Mouse (Mus musculus): ENCODE results near the gene Dnm3. TPM values are rescaled to one million over a fixed set of nuclear protein-coding genes. Genes with fewer than 3 reads are reported as not detected.
"Not testable (repeated sequence)": the region's sequence is repeated elsewhere in the genome, so short reads cannot be mapped to it uniquely, and the experiment has no call there.

The Dnm3 gene
- total RNA-seq, 2 experiments from 2014 or later, result 89.8 to 106 TPM

- DNase-seq (ENCODE audit: low spot score in 2 of 2), result no peak
- intact Hi-C loops (cut with DNase I), result no loop called here
Observed at GRCm38 (mm10) chr1:162444805-162445204, 33.0 kb downstream of the Dnm3 start.

DNA sequence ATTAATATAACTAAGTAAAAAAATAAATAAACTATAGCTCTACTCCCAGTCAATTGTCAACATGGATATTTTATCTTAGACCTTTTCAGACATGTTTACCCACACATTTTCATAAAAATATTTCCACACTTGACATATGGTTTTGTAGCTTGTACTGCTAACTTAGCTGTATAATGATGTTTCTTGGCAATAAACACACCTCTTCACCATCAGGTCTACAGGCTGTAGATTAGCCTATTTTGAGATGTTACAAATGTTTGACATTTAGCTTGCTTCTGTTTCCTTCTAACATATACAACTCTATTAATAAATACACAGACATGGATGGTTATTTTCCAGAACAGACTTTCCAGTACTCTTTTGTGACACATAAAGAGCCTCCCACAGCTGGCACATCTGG, 38.3 kb downstream of the Dnm3 start:
- no peak for DNase-seq (ENCODE audit: low spot score in 2 of 2)
- intact Hi-C loops (cut with DNase I), result no loop called here

GRCm38 (mm10) chr1:162436672-162437071, 41.2 kb downstream of the Dnm3 start:
- DNase-seq (ENCODE audit: low spot score in 2 of 2), result no peak
- intact Hi-C loops (cut with DNase I), result no loop called here

DNA sequence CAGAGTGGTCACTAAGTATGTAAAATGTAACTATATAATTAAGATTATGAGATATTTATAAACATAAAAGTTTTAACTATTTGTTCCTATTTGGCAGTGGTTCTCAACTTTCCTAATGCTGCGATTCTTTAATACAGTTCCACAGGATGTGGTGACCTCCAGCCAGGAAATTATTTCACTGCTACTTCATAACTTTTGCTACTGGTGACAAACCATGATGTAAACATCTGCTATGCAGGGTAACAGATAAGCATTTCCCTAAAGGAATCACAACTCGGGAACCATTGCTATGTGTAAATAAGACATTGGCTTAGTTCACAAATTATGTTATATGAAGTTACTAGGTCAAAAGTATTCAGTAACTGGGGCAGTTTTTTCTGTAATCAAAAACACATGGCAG, 48.9 kb downstream of the Dnm3 start:
- DNase-seq (ENCODE audit: low spot score in 2 of 2), result no peak
- intact Hi-C loops (cut with DNase I), result no loop called here

DNA sequence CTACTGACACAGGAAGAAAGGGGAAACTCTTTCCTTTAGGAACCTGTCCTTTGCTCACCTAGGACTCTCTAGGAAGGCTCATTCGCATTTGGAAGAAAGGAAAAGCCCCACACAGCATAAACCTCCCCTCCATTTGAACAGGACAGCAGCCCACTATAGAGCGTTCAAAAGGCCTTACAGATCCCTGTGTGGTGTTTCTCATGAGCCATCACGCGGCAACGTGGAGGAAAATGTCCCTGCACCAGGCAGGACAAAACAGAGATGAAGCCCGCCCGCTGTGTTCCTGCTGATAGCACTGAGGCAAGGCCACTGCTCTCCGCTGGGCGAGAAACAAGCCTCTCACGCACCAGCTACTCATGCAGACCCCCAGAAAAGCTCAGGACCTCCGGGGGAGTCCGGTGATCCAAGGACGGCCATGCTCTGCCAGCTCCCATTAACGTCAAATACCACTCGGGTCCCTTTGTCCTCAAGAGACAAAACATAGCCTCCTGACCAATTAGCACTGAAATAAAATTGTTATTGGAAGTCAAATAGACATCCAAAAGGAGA, 51.8 kb downstream of the Dnm3 start:
- intact Hi-C loops (cut with DNase I), result no loop called here
- no peak for DNase-seq (ENCODE audit: low spot score in 2 of 2)

DNA sequence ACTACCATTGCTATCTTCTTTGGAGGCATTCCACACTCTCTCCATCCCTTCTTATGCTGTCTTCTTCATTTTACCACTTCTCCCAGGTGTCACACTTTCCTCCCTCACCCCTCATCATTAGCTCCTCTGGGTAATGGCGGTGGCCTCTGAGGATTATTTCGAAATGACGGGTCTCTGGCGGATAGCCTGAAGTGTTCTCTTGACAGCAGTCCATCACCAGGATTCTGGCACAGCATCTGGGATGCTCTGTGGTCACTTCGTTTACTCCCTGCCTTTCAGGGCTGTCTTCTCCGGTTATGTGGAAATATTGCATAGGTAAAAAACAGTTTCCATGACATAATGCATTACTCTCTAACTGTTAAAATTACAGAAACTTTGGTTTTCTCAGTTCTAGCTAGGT, 55.0 kb downstream of the Dnm3 start:
- intact Hi-C loops (cut with DNase I), result no loop called here
- DNase-seq (ENCODE audit: low spot score in 2 of 2), result no peak

- intact Hi-C loops (cut with DNase I), result no loop called here
- no peak for DNase-seq (ENCODE audit: low spot score in 2 of 2)
Observed at GRCm38 (mm10) chr1:162413791-162414190, 64.0 kb downstream of the Dnm3 start.

DNA sequence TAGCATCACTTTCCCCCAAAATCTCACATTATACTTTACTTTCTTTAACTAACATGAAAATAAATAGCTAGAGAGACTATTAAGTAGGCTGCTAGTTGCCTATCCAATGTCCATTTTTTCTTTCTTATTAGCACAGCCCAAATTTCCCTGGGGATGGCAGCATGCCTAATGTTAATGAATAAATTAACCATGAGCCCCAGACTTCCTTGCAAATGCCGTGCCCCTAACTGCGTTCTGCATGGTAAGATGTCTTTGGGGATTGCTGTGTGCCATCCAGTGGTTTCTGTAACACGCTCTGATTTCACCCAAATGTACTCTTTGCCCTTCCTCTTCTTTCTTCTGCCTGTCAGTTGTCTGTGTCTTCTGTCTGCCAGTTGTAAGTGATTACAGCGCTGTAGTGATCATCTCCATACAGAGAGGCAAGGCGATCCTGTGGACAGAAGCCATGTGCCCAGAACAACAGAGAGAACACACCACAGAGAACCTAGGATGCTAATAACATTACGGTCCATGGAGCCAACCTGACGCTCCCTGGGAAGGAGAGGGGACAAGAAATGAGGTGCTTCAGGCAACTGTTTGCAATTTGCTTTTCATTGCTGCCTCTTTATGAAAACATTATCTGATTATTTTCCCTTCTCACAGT, 64.9 kb downstream of the Dnm3 start:
- intact Hi-C loops (cut with DNase I), result no loop called here
- DNase-seq (ENCODE audit: low spot score in 2 of 2), result no peak

DNA sequence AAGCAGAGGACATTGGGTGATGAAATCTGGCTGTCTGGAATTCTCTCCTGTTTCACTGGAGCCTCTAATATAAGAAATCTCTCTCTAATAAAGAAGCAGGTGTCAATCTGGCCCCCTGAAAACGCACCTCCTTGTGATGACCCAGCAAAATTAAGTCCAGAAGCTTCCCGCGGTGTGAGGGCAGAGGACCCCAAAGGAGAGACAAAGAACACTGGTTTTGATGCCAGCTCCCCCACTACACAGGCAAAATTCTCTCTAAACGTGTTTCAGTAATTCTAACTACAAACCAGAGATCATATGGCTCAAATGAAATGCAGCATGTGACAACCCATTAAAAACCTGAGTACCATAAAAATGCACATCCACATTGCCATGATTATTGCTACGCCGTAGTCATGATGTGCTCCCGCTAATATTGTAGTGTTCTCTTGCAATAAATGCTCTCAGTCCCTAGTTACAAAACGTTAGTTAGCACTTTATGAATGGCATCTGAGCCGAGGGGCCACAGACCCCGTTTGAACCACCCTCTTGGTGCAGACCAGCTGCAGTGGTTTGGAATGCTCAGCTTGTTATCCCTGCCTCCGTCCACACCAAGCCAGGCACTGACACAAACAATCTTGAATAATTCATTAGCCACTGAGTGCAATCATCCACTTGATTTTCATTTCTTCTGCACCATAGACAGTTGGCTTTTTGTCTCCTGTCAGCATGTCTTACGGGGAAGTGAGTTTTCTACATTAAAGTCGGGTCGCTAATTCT, 67.4 kb downstream of the Dnm3 start:
- DNase-seq (ENCODE audit: low spot score in 2 of 2), result no peak
- intact Hi-C loops (cut with DNase I), result no loop called here

DNA sequence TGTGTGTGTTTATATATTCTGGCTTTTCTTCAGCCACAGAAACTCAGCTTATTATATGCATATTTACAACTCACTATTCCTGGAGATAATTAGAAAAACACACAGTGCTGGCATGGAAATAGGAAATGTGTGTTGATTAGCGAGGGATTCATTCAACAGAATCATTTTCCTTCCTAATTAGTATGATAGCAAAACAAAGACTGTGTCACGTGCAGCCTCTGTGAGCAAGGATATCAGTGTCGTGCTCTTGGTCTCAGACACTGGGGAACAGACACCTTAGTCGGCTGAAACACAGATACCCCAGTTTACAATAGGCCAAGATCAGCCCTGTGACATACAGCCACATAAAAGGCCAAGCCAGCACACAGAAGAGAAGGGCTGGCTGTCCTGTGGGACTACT, 83.3 kb downstream of the Dnm3 start:
- intact Hi-C loops (cut with DNase I), result no loop called here

GRCm38 (mm10) chr1:162388442-162389165, 89.2 kb downstream of the Dnm3 start:
- intact Hi-C loops (cut with DNase I), result no loop called here
- DNase-seq (ENCODE audit: low spot score in 2 of 2), result no peak

More for the DNA sequence above, 83.3 kb downstream of the Dnm3 start:
- DNase-seq (ENCODE audit: low spot score in 2 of 2), result no peak

- intact Hi-C loops (cut with DNase I); DNase-seq (ENCODE audit: low spot score in 2 of 2): not testable (repeated sequence)
Observed at GRCm38 (mm10) chr1:162373068-162373467, 104.8 kb downstream of the Dnm3 start.

- no peak for DNase-seq (ENCODE audit: low spot score in 2 of 2)
- intact Hi-C loops (cut with DNase I), result no loop called here
Observed at GRCm38 (mm10) chr1:162369726-162370125, 108.1 kb downstream of the Dnm3 start.

DNA sequence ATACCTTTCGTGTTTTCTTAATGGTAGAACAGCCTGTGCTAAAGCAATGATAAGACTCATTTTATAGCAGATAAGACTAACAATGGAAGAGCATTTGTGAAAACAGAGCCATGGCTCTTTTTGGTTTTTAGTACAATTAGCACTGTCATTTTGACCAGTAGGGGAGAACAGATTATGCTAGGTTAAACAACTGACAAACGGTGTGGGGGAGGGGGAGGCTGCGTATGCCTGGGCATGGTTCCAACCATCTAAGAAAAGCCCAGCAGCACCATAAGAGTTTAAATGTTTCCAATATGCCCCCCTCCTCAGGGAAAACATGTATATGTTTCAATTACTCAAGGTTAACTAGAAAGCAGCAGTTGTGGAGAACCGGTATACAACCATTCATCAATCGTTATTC, 115.9 kb downstream of the Dnm3 start:
- DNase-seq (ENCODE audit: low spot score in 2 of 2), result no peak
- intact Hi-C loops (cut with DNase I), result no loop called here

DNA sequence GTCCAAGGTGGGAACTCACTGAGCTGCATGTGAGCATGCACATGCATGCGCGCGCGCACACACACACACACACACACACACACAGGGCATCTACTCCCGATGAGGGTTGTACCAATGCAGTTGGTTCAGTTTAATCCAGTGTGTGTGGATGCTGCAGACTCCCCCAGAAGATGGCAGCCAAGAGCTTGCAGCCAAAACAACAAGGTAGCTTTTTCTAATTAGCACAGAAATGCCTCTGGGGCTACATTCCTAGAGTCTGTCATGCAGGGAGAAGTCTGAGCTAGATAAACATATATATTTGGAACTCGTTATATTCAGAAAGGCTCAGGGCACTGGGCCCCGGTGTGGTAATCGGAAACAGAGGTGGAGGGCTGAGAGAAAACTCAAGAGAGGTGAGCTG, 118.6 kb downstream of the Dnm3 start:
- DNase-seq (ENCODE audit: low spot score in 2 of 2), result peak; percentile 45 to 62
- intact Hi-C loops (cut with DNase I), result loop anchor here (10.0 kb wide), 3 partner anchors 116 to 306 kb away; partner anchors contain the start of gene Dnm3

GRCm38 (mm10) chr1:162358036-162358435, 119.8 kb downstream of the Dnm3 start:
- intact Hi-C loops (cut with DNase I), result loop anchor here (10.0 kb wide), 3 partner anchors 117 to 307 kb away; partner anchors contain the start of gene Dnm3
- no peak for DNase-seq (ENCODE audit: low spot score in 2 of 2)

GRCm38 (mm10) chr1:162356481-162356880, 121.4 kb downstream of the Dnm3 start:
- intact Hi-C loops (cut with DNase I), result loop anchor here (10.0 kb wide), 3 partner anchors 118 to 308 kb away; partner anchors contain the start of gene Dnm3
- DNase-seq (ENCODE audit: low spot score in 2 of 2), result no peak

GRCm38 (mm10) chr1:162354780-162355179, 123.1 kb downstream of the Dnm3 start:
- no peak for DNase-seq (ENCODE audit: low spot score in 2 of 2)
- intact Hi-C loops (cut with DNase I), result loop anchor here (10.0 kb wide), 3 partner anchors 120 to 310 kb away; partner anchors contain the start of gene Dnm3

- intact Hi-C loops (cut with DNase I), result loop anchor here (10.0 kb wide), 3 partner anchors 121 to 311 kb away; partner anchors contain the start of gene Dnm3
- no peak for DNase-seq (ENCODE audit: low spot score in 2 of 2)
Observed at GRCm38 (mm10) chr1:162353831-162354230, 124.0 kb downstream of the Dnm3 start.

DNA sequence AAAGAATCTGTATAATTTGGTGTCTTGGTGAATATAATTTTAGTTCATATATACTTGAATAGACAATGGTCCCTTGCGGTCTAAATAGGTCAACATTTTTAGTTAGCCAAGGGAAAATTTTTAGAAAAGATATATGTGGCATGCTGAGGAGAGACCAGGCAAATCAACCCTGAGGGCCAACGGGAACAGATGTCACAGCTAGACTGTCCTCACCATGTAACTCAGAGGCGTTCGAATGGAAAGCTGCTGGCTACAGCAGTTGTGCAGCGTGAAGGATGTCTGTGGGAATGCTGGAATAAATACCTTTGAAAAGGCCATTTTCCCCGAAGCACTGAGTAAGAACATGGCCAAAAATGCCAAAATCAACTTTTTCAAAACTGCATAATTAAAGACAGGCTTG, 128.5 kb downstream of the Dnm3 start:
- no peak for DNase-seq (ENCODE audit: low spot score in 2 of 2)
- intact Hi-C loops (cut with DNase I), result no loop called here
